Mouse (Mus musculus): Measurements from ENCODE around the gene Cnot1.

Cnot1 gene

GRCm38 (mm10) chr8:95738596-95738995 lies 68.7 kb downstream of the Cnot1 start:
- peak; percentile 71 for DNase-seq (ENCODE audit: low read depth, low spot score)

- DNase-seq (ENCODE audit: low read depth, low spot score), result no peak
Observed at GRCm38 (mm10) chr8:95727625-95728024, 79.6 kb downstream of the Cnot1 start.

GRCm38 (mm10) chr8:95716546-95717335 lies 90.5 kb downstream of the Cnot1 start:
- DNase-seq (ENCODE audit: low read depth, low spot score), result no peak

GRCm38 (mm10) chr8:95715676-95716531 lies 91.4 kb downstream of the Cnot1 start, which contains the start of gene Setd6:
TSS of gene Setd6 (plus strand) at chr8:95715881.
- peak; percentile 93 for DNase-seq (ENCODE audit: low read depth, low spot score)

- no peak for DNase-seq (ENCODE audit: low read depth, low spot score)
Observed at GRCm38 (mm10) chr8:95714837-95715413, 92.3 kb downstream of the Cnot1 start.

GRCm38 (mm10) chr8:95714367-95714766 lies 92.9 kb downstream of the Cnot1 start:
- DNase-seq (ENCODE audit: low read depth, low spot score), result no peak

- peak; percentile 85 for DNase-seq (ENCODE audit: low read depth, low spot score)
Observed at GRCm38 (mm10) chr8:95713100-95714010, 93.9 kb downstream of the Cnot1 start.

- no peak for DNase-seq (ENCODE audit: low read depth, low spot score)
Observed at GRCm38 (mm10) chr8:95712395-95712794, 94.9 kb downstream of the Cnot1 start.

GRCm38 (mm10) chr8:95711029-95711428 lies 96.2 kb downstream of the Cnot1 start:
- DNase-seq (ENCODE audit: low read depth, low spot score), result no peak

- no peak for DNase-seq (ENCODE audit: low read depth, low spot score)
Observed at GRCm38 (mm10) chr8:95709579-95709978, 97.7 kb downstream of the Cnot1 start.

- no peak for DNase-seq (ENCODE audit: low read depth, low spot score)
Observed at GRCm38 (mm10) chr8:95704538-95704937, 102.7 kb downstream of the Cnot1 start.

GRCm38 (mm10) chr8:95703461-95704260 lies 103.6 kb downstream of the Cnot1 start:
- peak; percentile 94 for DNase-seq (ENCODE audit: low read depth, low spot score)

GRCm38 (mm10) chr8:95702480-95703446 lies 104.5 kb downstream of the Cnot1 start:
- DNase-seq (ENCODE audit: low read depth, low spot score), result peak; percentile 99

- DNase-seq (ENCODE audit: low read depth, low spot score), result no peak
Observed at GRCm38 (mm10) chr8:95701809-95702208, 105.5 kb downstream of the Cnot1 start.

- DNase-seq (ENCODE audit: low read depth, low spot score), result peak; percentile 94
Observed at GRCm38 (mm10) chr8:95700282-95700681, 107.0 kb downstream of the Cnot1 start.

- DNase-seq (ENCODE audit: low read depth, low spot score), result no peak
Observed at GRCm38 (mm10) chr8:95698179-95698578, 109.1 kb downstream of the Cnot1 start.

- DNase-seq (ENCODE audit: low read depth, low spot score), result peak; percentile 94
Observed at GRCm38 (mm10) chr8:95697128-95697527, 110.1 kb downstream of the Cnot1 start.

- no peak for DNase-seq (ENCODE audit: low read depth, low spot score)
Observed at GRCm38 (mm10) chr8:95696661-95697060, 110.6 kb downstream of the Cnot1 start.

- peak; percentile 85 for DNase-seq (ENCODE audit: low read depth, low spot score)
Observed at GRCm38 (mm10) chr8:95694631-95695030, 112.6 kb downstream of the Cnot1 start.

Measured in brain, adult 2 months (tissue).